Mouse (Mus musculus): Measurements from ENCODE around the gene Umad1. TPM values are rescaled to one million over a fixed set of nuclear protein-coding genes. Genes with fewer than 3 reads are reported as not detected.

Gene Umad1
- polyA plus RNA-seq, 1 experiment from 2014 or later = 17.9 TPM

DNA sequence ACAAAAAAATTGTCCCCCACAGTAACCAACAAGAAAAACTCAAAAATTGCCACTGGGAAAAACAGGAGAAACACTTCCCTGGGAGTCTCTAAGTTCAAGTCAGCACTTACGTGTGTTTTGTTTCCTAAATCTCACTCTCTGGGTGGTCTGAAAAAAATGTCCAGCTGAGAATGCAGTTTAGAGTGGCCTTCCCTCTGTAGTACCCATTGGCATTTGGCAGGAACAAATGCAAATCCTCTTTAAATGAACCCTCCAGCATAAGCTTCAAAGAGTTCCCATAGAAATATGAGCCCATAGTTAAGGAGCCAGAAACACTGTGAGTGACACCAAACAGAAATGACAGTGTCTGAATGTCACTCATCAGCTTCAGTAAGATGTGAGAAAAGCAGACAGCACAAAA lies 220.1 kb downstream of the Umad1 start:
- ATAC-seq (ENCODE audit: low FRiP score, low TSS enrichment) = no peak
- H3K9me3 ChIP-seq (ENCODE audit: control insufficient read depth, low read length) = no peaks in the 10 kb centered on the region
- 68% methylated on average over 1 of the region's 1 CpGs for WGBS
- no peaks in the 10 kb centered on the region for H3K4me1 ChIP-seq (replicated peaks; ENCODE audit: control insufficient read depth, insufficient read depth)
- no peaks in the 10 kb centered on the region for H3K36me3 ChIP-seq (ENCODE audit: control insufficient read depth, insufficient read depth, low read length)
- no peak overlapping the region for H3K27ac ChIP-seq (replicated peaks)
- no peak for TF ChIP-seq EP300 (optimal IDR thresholded peaks at IDR 0.05)
- TF ChIP-seq CTCF (IDR thresholded peaks at IDR 0.05; ENCODE audit: low read depth) = no peak
- H3K4me3 ChIP-seq (ENCODE audit: low read depth, low read length) = no peak overlapping the region
- no peak overlapping the region for H3K4me2 ChIP-seq (replicated peaks; ENCODE audit: low read depth)
- no peaks in the 10 kb centered on the region for H3K27me3 ChIP-seq (ENCODE audit: control insufficient read depth, insufficient read depth, low read length)
- DNase-seq (ENCODE audit: low spot score) = no peak
- no peak overlapping the region for H3K9ac ChIP-seq (ENCODE audit: low read length)

GRCm38 (mm10) chr6:8484437-8485275 lies 225.6 kb downstream of the Umad1 start:
- H3K4me2 ChIP-seq (replicated peaks; ENCODE audit: low read depth) = no peak overlapping the region
- WGBS = 92% methylated on average over 17 of the region's 17 CpGs
- H3K36me3 ChIP-seq (ENCODE audit: control insufficient read depth, insufficient read depth, low read length) = no peaks in the 10 kb centered on the region
- no peaks in the 10 kb centered on the region for H3K9me3 ChIP-seq (ENCODE audit: control insufficient read depth, low read length)
- no peak overlapping the region for H3K27ac ChIP-seq (replicated peaks)
- H3K4me3 ChIP-seq (ENCODE audit: low read depth, low read length) = no peak overlapping the region
- H3K27me3 ChIP-seq (ENCODE audit: control insufficient read depth, insufficient read depth, low read length) = no peaks in the 10 kb centered on the region
- ATAC-seq (ENCODE audit: low FRiP score, low TSS enrichment) (no peak), DNase-seq (ENCODE audit: low spot score) (no peak)
- H3K4me1 ChIP-seq (replicated peaks; ENCODE audit: control insufficient read depth, insufficient read depth) = no peaks in the 10 kb centered on the region
- no peak for TF ChIP-seq CTCF (IDR thresholded peaks at IDR 0.05; ENCODE audit: low read depth)
- no peak for TF ChIP-seq EP300 (optimal IDR thresholded peaks at IDR 0.05)
- H3K9ac ChIP-seq (ENCODE audit: low read length) = no peak overlapping the region

GRCm38 (mm10) chr6:8485414-8486175 lies 226.5 kb downstream of the Umad1 start:
- 0 out of 2 replicates have a peak, but pooled peaks have one; percentile 26 for ATAC-seq (ENCODE audit: low FRiP score, low TSS enrichment)
- Histone ChIP-seq H3K9me3 (ENCODE audit: control insufficient read depth, low read length) (no peaks in the 10 kb centered on the region), H3K4me3 (ENCODE audit: low read depth, low read length) (no peak overlapping the region), H3K36me3 (ENCODE audit: control insufficient read depth, insufficient read depth, low read length) (no peaks in the 10 kb centered on the region), H3K4me2 (replicated peaks; ENCODE audit: low read depth) (no peak overlapping the region), H3K27ac (replicated peaks) (no peak overlapping the region; the same call in 1 of the 2 replicates), H3K9ac (ENCODE audit: low read length) (no peak overlapping the region), H3K4me1 (replicated peaks; ENCODE audit: control insufficient read depth, insufficient read depth) (no peaks in the 10 kb centered on the region), H3K27me3 (ENCODE audit: control insufficient read depth, insufficient read depth, low read length) (no peaks in the 10 kb centered on the region)
- no peak for DNase-seq (ENCODE audit: low spot score)
- 64% methylated on average over 16 of the region's 16 CpGs for WGBS
- TF ChIP-seq EP300 (optimal IDR thresholded peaks at IDR 0.05) (no peak), CTCF (IDR thresholded peaks at IDR 0.05; ENCODE audit: low read depth) (no peak)

GRCm38 (mm10) chr6:8486391-8487043 lies 227.4 kb downstream of the Umad1 start:
- WGBS = 84% methylated on average over 17 of the region's 17 CpGs

GRCm38 (mm10) chr6:8487044-8487853 lies 228.2 kb downstream of the Umad1 start:
- Histone ChIP-seq H3K9ac (ENCODE audit: low read length) (no peak overlapping the region), H3K4me3 (ENCODE audit: low read depth, low read length) (no peak overlapping the region), H3K27me3 (ENCODE audit: control insufficient read depth, insufficient read depth, low read length) (no peaks in the 10 kb centered on the region), H3K36me3 (ENCODE audit: control insufficient read depth, insufficient read depth, low read length) (no peaks in the 10 kb centered on the region), H3K27ac (replicated peaks) (no peak overlapping the region), H3K4me1 (replicated peaks; ENCODE audit: control insufficient read depth, insufficient read depth) (no peaks in the 10 kb centered on the region), H3K9me3 (ENCODE audit: control insufficient read depth, low read length) (no peaks in the 10 kb centered on the region), H3K4me2 (replicated peaks; ENCODE audit: low read depth) (no peak overlapping the region)
- no peak for ATAC-seq (ENCODE audit: low FRiP score, low TSS enrichment)
- no peak for TF ChIP-seq EP300 (optimal IDR thresholded peaks at IDR 0.05)
- TF ChIP-seq CTCF (IDR thresholded peaks at IDR 0.05; ENCODE audit: low read depth) = no peak
- WGBS = 58% methylated on average over 20 of the region's 20 CpGs
- DNase-seq (ENCODE audit: low spot score) = no peak

More at GRCm38 (mm10) chr6:8486391-8487043, 227.4 kb downstream of the Umad1 start:
- no peak overlapping the region for H3K27ac ChIP-seq (replicated peaks)
- no peak overlapping the region for H3K4me3 ChIP-seq (ENCODE audit: low read depth, low read length)
- TF ChIP-seq CTCF (IDR thresholded peaks at IDR 0.05; ENCODE audit: low read depth) (no peak), EP300 (optimal IDR thresholded peaks at IDR 0.05) (no peak)
- H3K36me3 ChIP-seq (ENCODE audit: control insufficient read depth, insufficient read depth, low read length) = no peaks in the 10 kb centered on the region
- no peaks in the 10 kb centered on the region for H3K9me3 ChIP-seq (ENCODE audit: control insufficient read depth, low read length)
- H3K4me1 ChIP-seq (replicated peaks; ENCODE audit: control insufficient read depth, insufficient read depth) = no peaks in the 10 kb centered on the region
- H3K9ac ChIP-seq (ENCODE audit: low read length) = no peak overlapping the region
- no peak overlapping the region for H3K4me2 ChIP-seq (replicated peaks; ENCODE audit: low read depth)
- H3K27me3 ChIP-seq (ENCODE audit: control insufficient read depth, insufficient read depth, low read length) = no peaks in the 10 kb centered on the region
- ATAC-seq (ENCODE audit: low FRiP score, low TSS enrichment) = no peak
- DNase-seq (ENCODE audit: low spot score) = no peak
